Mouse (Mus musculus) regulatory T cell (primary cell): Measurements from ENCODE around the gene Tssk4.

Experiments
- in situ Hi-C: fragments of 300-600 bp; cut with MboI, MseI; formaldehyde crosslinking; loops from one replicate; pipeline ENCODE4 v1.15.1; 2025; ENCODE audit warnings: high pct_unique_total_duplicates

The Tssk4 gene

DNA sequence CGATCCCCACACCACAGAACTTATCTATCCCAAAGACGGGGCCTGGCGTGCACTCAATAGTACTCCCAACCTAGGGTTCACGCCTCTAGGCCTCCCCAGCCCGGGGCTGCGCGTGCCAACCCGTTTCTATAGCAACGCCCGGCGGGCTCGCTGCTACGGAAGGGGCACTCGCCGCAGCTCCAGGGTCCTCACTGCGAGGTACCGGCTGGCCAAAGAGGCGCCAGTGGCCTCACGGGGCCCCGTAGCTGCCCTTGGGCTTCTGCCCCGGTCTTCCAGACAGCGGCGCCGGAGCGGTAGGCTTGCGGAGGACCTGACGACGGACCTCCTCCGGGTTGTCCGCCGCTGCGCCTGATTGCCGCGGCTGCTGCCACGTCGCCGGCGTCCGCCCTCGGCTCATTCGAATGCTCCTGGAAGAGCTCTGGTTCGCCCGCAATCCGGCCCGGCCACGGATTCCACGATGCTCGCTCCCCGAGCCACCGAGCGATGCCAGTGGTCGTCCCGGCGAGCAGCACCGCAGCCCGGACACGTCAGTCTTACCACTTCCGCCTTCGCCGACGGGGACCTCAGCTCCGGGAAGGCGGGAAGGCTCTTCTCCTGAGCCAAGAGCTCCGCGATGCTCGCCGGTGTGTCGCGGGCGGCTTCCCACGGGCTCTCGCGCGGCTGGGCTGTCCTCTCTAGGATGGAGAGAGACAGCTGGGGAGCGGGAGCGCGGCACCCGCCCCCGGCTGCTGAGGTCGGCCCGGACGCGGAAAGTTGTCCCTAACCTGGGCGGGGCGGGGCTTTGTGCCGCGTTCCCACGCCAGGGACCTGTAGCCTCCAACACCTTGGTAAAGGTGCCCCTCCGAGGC is 6.7 kb upstream of the Tssk4 start, which contains the start of gene Tm9sf1:
Gene Tm9sf1, minus strand, starts transcription at position 747 of the 848 bp plus-strand sequence.
- in situ Hi-C loops = no loop called here

- in situ Hi-C loops = no loop called here
These were observed 5.6 kb upstream of the Tssk4 start for GRCm38 (mm10) chr14:55644261-55644888.

- in situ Hi-C loops = no loop called here
These were observed 1.5 kb downstream of the Tssk4 start for GRCm38 (mm10) chr14:55651528-55651927.

GRCm38 (mm10) chr14:55656935-55657334 is 7.0 kb downstream of the Tssk4 start:
- in situ Hi-C loops = no loop called here

DNA sequence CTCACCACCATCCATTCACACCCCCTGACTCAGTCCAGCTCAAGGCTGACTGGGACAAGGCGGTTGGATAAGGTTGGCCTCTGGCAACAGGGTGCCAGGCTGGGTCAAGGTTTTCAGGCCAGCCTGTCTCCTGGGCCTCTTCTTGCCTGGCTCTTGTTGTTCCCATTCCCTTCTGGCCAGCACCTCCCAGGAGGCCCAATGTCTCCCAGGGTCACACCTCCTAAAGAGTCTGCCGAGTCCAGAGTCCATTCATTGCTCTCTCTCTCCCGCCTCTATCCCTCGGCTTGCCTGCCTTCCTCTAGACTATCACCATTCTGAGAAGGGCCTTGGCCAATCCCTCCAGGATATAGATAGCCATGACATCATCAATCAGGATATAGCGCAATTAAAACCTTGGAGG is 8.0 kb downstream of the Tssk4 start:
- in situ Hi-C loops = no loop called here

DNA sequence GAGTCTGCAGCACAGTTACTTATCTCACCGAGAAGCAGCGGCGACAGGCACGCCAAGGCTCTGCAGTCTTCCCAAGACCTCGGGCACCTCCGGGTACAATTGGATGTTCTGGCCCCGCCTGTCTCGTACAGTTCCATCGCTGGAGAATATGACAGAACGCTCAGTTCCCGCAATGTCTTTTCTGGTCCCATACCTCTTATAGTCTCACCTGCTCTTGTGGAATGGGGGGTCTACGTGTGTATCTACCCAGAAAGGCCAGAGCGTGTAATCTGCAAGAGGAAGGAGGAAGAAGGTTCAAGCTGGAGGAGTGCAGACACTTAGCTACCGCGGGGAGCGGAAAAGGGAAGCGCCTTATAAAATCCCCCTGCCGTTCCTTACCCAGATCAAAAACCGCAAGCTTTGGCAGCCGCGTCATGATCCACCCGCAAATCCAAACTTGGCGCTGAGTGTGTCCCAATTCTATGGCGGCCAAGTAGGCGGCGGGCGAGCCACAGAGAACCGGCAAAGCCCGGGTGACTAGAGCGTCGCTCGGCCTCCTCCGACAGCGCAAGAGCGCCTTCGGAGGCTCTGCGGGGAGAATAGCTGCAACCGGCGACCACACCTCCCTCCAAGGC is 10.1 kb downstream of the Tssk4 start, which contains the start of gene Mdp1:
Gene Mdp1, minus strand, starts transcription at position 549 of the 614 bp plus-strand sequence.
- in situ Hi-C loops = loop anchor here (10.0 kb wide), 1 partner anchor 245 kb away; the partner anchor contains the start of gene Sdr39u1

DNA sequence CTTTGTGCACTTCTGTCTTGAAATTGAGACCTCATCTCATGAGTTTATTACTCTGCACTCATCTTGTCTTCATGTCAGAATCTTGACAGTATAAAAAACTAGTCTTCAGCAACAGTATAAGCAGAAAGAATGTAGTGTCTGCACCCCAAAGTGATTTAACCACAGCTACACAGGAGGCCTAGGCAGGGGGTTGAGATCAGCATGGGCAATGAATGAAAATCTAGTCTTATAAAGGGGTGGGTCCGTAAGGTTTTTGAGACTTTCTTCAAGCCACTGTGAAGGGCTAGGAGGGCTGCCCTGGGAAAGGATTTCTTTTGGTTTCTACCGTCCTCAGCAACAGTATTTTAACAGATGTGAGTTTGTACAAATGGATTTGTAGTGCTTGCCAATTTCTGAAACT is 10.7 kb downstream of the Tssk4 start:
- in situ Hi-C loops = loop anchor here (10.0 kb wide), 1 partner anchor 244 kb away; the partner anchor contains the start of gene Sdr39u1

DNA sequence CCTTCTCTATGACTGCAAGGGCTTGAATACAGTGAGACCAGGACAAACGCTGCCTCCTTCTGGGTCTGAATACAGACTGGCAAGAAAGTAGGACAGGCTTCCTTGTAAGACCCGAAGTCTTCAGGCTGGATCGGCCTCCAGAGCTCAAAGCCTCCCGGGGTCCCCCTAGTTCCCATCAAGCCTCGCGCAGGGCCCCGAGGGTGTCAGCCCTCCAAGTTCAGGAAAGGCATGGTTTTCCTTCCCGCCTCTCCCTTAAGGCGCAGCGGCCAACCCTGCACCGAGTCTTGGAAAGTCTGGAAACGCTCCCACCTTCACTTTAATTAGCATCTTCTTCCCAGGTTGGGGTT is 21.5 kb downstream of the Tssk4 start:
- in situ Hi-C loops = no loop called here

DNA sequence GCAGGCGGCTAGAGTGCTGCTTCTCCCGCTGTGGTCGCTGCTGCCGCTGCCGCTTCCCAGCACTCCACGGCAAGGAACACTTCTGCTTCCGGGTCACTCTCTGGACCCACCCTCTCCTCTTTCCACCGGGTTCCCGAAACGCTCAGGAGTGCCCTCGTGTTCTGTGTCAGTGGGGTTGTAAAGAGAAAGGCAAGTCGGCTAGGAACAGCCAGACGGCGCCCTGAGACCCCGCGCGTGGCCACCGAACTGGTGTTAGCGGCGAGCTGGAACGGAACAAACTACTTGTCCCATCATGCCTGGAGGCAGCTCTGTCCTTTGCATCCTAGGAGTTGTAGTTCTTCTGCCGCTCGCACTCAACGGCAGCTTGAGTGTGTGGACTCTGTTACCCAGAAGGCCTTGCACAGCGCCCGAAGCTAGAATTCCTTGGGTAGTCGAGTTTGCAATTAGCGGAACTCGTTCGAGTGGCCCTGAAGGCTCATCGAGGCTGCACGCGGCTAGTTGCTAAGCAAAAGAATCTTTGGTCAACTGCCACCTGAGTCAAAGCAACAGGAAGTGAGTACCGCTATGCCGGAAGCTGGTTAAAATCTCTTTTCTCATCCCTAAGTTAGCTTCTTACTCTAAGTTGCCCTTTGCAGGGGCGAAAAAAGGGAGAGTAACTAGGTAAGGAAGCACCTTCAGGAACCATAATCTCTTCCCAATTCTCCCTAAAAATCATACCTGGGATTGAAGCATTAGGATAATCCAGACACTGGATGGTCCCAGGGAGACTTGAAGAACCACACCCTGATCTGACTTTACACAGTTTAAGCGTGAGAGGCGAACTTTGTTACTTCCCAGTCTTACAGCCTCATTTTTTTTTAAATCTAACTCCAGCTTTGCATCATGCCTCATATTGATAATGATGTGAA is 22.1 kb downstream of the Tssk4 start, which contains the start of the genes Gmpr2 and Nedd8:
Gene Gmpr2, plus strand, starts transcription at position 109 of the 908 bp plus-strand sequence.
Gene Nedd8, minus strand, starts transcription at position 292 of the 908 bp plus-strand sequence.
- in situ Hi-C loops = no loop called here

GRCm38 (mm10) chr14:55672741-55673060 is 22.7 kb downstream of the Tssk4 start:
- in situ Hi-C loops = no loop called here

DNA sequence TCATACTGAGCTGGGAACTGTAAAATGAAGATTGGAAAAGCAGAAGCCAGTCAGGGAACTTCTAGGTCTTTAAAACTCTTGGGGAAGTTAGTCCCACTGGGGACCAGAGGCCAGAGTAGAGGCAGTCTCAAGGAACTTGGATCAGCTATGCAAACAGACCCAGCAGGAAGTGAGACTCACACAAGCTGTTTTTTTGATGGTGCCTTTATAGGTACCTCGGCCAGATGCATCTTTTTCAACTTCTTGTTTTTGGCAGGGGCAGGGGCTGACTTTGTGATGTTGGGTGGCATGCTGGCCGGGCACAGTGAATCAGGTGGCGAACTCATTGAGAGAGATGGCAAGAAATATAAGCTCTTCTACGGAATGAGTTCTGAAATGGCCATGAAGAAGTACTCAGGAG is 27.6 kb downstream of the Tssk4 start:
- in situ Hi-C loops = no loop called here

GRCm38 (mm10) chr14:55681160-55682117 is 31.5 kb downstream of the Tssk4 start, which contains the start of gene Tinf2:
Gene Tinf2, minus strand, starts transcription at chr14:55681820.
- in situ Hi-C loops = loop anchor here (5.0 kb wide), 1 partner anchor 41 kb away; the partner anchor contains the start of gene Rabggta

GRCm38 (mm10) chr14:55682118-55682493 is 32.1 kb downstream of the Tssk4 start:
- in situ Hi-C loops = loop anchor here (5.0 kb wide), 1 partner anchor 40 kb away; the partner anchor contains the start of gene Rabggta

GRCm38 (mm10) chr14:55689433-55689832 is 39.4 kb downstream of the Tssk4 start:
- in situ Hi-C loops = no loop called here

DNA sequence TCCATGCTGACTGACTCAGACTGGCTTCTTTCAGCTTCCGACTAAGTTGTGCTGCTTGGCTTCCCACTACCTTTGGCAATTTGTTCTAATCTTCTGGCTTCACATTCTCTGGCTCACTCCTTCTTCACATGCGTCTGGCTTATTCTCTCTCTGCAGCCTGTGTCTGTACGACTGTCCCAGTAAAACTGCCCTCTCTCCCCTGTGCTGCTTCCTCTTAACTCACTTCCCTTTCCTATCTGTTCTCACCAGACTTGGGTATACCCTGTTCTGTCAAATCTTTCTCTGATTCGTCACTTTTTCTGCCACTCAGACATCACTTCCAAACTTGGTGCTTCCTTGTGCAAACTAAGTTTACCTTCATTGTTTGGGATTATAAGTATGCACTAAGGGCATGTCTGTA is 47.2 kb downstream of the Tssk4 start:
- in situ Hi-C loops = no loop called here

DNA sequence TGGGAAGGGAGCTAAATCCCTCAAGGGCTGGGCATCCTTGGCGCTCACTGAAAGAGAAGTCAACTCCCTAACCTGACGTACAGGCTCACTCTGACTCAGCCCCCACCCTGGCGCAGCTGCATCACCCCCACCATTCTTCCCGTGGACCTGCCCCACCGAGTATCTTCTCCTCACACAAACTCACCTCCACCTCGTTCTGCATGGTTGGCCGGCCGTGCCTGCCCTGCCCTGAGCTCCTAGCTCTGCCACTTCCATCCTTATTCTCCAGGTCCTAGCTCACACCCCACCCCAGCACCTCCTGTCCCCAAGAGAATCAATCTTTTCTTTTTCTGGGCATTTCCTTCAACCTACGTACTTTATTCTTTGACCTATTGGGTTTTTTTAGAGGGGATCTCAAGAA is 51.1 kb downstream of the Tssk4 start:
- in situ Hi-C loops = no loop called here
